Mouse (Mus musculus) embryonic facial prominence, embryonic 15.5 days (tissue): ENCODE data around the gene Fubp3. TPM values are rescaled to one million over a fixed set of nuclear protein-coding genes. Genes with fewer than 3 reads are reported as not detected.
"Not testable (repeated sequence)": the region's sequence is repeated elsewhere in the genome, so short reads cannot be mapped to it uniquely, and the experiment has no call there.

Source experiments
- ATAC-seq: fragments of 200-750 bp; cut with Nextera tagmentation; 2 replicates; pipeline ENCODE4 v1.8.0; 2017; ENCODE audit warnings: low read depth, moderate TSS enrichment; ENCODE audit not compliant: insufficient number of reproducible peaks, low FRiP score, low TSS enrichment
- H3K27ac ChIP-seq: fragments of 300-500 bp; sonication (generic); replicated peaks from 2 replicates; pipeline ENCODE4 v1.5.1; 2015; ENCODE audit warnings: mild to moderate bottlenecking, inconsistent platforms
- H3K27me3 ChIP-seq: fragments of 300-500 bp; sonication (generic); 2 replicates; pipeline ENCODE4 v1.6.1; 2015; ENCODE audit warnings: inconsistent platforms
- H3K36me3 ChIP-seq: fragments of 300-500 bp; sonication (generic); 2 replicates; pipeline ENCODE4 v1.6.1; 2015; ENCODE audit warnings: mild to moderate bottlenecking, inconsistent platforms
- H3K4me1 ChIP-seq: fragments of 300-500 bp; sonication (generic); 2 replicates; pipeline ENCODE4 v1.6.1; 2015; ENCODE audit warnings: inconsistent platforms
- H3K4me2 ChIP-seq: fragments of 300-500 bp; sonication (generic); replicated peaks from 2 replicates; pipeline ENCODE4 v1.6.1; 2015; ENCODE audit warnings: mild to moderate bottlenecking, inconsistent platforms
- H3K4me3 ChIP-seq: fragments of 300-500 bp; sonication (generic); replicated peaks from 2 replicates; pipeline ENCODE4 v1.5.1; 2015; ENCODE audit warnings: mild to moderate bottlenecking, inconsistent platforms
- H3K9ac ChIP-seq: fragments of 300-500 bp; sonication (generic); 2 replicates; pipeline ENCODE4 v1.6.1; 2015; ENCODE audit warnings: inconsistent platforms
- H3K9me3 ChIP-seq: fragments of 300-500 bp; sonication (generic); replicated peaks from 2 replicates; pipeline ENCODE4 v1.6.1; 2016; ENCODE audit warnings: inconsistent platforms
- WGBS: fragments of 180-500 bp; shearing (Covaris S2); methylation state at CpG from one replicate; pipeline ENCODE4 v1.1.7; 2015; 5-methylcytosine and 5-hydroxymethylcytosine counted together
- polyA plus RNA-seq: library from polyadenylated mRNA; unstranded; fragments of >200 nt; fragmentation: Nextera tagmentation; extraction: Ambion mirVana; gene quantifications from 2 replicates; pipeline ENCODE4 v1.2.1, GENCODE M21; 2015

Gene Fubp3
- 74.1 and 83.0 TPM in 2 replicates for polyA plus RNA-seq

- Histone ChIP-seq H3K27ac (peak within 1 kb of the TSS; percentile 92), H3K27me3 (no peaks in the 10 kb centered on the region), H3K9ac (peak within 1 kb of the TSS; percentile 95), H3K4me1 (peaks cover 19% of the 10 kb centered on the region), H3K9me3 (no peaks in the 10 kb centered on the region), H3K4me3 (peak within 1 kb of the TSS; percentile 97), H3K4me2 (peak within 1 kb of the TSS; percentile 91), H3K36me3 (0 out of 2 replicates have a peak, but pooled peaks cover 5% of the 10 kb centered on the region)
- peak; percentile 96 for ATAC-seq
- WGBS = under 1% methylated on average over 51 of the region's 51 CpGs
Observed at GRCm38 (mm10) chr2:31572051-31572914, at the start of gene Fubp3. Gene Fubp3 (plus strand): TSS chr2:31572651.

GRCm38 (mm10) chr2:31524641-31525040 lies 47.8 kb upstream of the Fubp3 start:
- H3K36me3 ChIP-seq = no peaks in the 10 kb centered on the region

GRCm38 (mm10) chr2:31525778-31526177 lies 46.7 kb upstream of the Fubp3 start:
- no peak overlapping the region for H3K4me3 ChIP-seq
- H3K4me2 ChIP-seq = no peak overlapping the region
- WGBS = 26% methylated on average over 10 of the region's 10 CpGs
- no peak for ATAC-seq
- 0 out of 2 replicates have a peak, but pooled peaks cover 3% of the 10 kb centered on the region for H3K27me3 ChIP-seq
- H3K36me3 ChIP-seq = no peaks in the 10 kb centered on the region
- H3K9ac ChIP-seq = no peak overlapping the region
- H3K9me3 ChIP-seq = no peaks in the 10 kb centered on the region
- H3K4me1 ChIP-seq = no peaks in the 10 kb centered on the region
- H3K27ac ChIP-seq = no peak overlapping the region

More at GRCm38 (mm10) chr2:31524641-31525040, 47.8 kb upstream of the Fubp3 start:
- no peak for ATAC-seq
- Histone ChIP-seq H3K27ac (no peak overlapping the region), H3K4me1 (no peaks in the 10 kb centered on the region), H3K4me3 (no peak overlapping the region), H3K4me2 (no peak overlapping the region), H3K27me3 (0 out of 2 replicates have a peak, but pooled peaks cover 3% of the 10 kb centered on the region), H3K9me3 (no peaks in the 10 kb centered on the region), H3K9ac (no peak overlapping the region)
- 64% methylated on average over 5 of the region's 5 CpGs for WGBS

- no peaks in the 10 kb centered on the region for H3K36me3 ChIP-seq
- ATAC-seq = no peak
- H3K4me2 ChIP-seq = no peak overlapping the region
- H3K27ac ChIP-seq = no peak overlapping the region
- H3K27me3 ChIP-seq = no peaks in the 10 kb centered on the region
- no peak overlapping the region for H3K9ac ChIP-seq
- H3K4me3 ChIP-seq = no peak overlapping the region
- 37% methylated on average over 5 of the region's 5 CpGs for WGBS
- no peaks in the 10 kb centered on the region for H3K4me1 ChIP-seq
- H3K9me3 ChIP-seq = no peaks in the 10 kb centered on the region
Observed at GRCm38 (mm10) chr2:31530201-31530600, 42.2 kb upstream of the Fubp3 start.

DNA sequence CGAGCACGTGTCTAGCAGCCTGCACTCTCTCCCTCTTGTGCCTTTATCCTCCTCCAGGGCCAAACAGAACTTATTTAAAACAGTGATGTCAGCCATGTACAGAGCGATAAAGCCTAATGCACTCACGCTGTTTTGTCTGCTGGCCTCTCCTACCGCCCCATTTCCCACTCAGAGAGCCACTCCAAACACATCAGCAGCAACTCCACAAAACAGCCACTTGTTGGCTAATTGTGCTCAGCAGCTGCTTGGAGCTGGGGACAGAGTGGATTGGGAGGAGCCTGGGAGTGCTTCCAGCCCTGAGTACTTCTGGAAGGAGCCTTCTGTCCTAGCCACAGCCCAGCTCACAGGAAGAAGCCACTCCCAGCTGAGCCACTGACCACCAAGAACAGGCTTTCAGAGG lies 35.4 kb upstream of the Fubp3 start:
- H3K27ac ChIP-seq = no peak overlapping the region
- WGBS = 63% methylated on average over 5 of the region's 5 CpGs
- H3K27me3 ChIP-seq = no peaks in the 10 kb centered on the region
- H3K36me3 ChIP-seq = no peaks in the 10 kb centered on the region
- H3K4me2 ChIP-seq = no peak overlapping the region
- H3K9ac ChIP-seq = no peak overlapping the region
- ATAC-seq = no peak; the same call in 1 of the 2 replicates
- H3K4me3 ChIP-seq = no peak overlapping the region
- no peaks in the 10 kb centered on the region for H3K4me1 ChIP-seq
- H3K9me3 ChIP-seq = no peaks in the 10 kb centered on the region

GRCm38 (mm10) chr2:31538745-31539144 lies 33.7 kb upstream of the Fubp3 start:
- ATAC-seq = no peak
- H3K9ac ChIP-seq = no peak overlapping the region
- H3K27me3 ChIP-seq = no peaks in the 10 kb centered on the region
- 52% methylated on average over 5 of the region's 5 CpGs for WGBS
- H3K4me3 ChIP-seq = no peak overlapping the region
- H3K9me3 ChIP-seq = no peaks in the 10 kb centered on the region
- no peaks in the 10 kb centered on the region for H3K4me1 ChIP-seq
- H3K36me3 ChIP-seq = no peaks in the 10 kb centered on the region
- H3K27ac ChIP-seq = no peak overlapping the region
- no peak overlapping the region for H3K4me2 ChIP-seq

GRCm38 (mm10) chr2:31541581-31541980 lies 30.9 kb upstream of the Fubp3 start:
- Histone ChIP-seq H3K27me3 (no peaks in the 10 kb centered on the region), H3K9ac (no peak overlapping the region), H3K9me3 (no peaks in the 10 kb centered on the region), H3K4me3 (no peak overlapping the region), H3K27ac (peak overlapping the region; percentile 61; the same call in 1 of the 2 replicates), H3K4me1 (no peaks in the 10 kb centered on the region), H3K4me2 (no peak overlapping the region), H3K36me3 (no peaks in the 10 kb centered on the region)
- no peak for ATAC-seq
- 77% methylated on average over 5 of the region's 5 CpGs for WGBS

- no peak overlapping the region for H3K9ac ChIP-seq
- no peak overlapping the region for H3K4me3 ChIP-seq
- H3K4me2 ChIP-seq = no peak overlapping the region
- no peak overlapping the region for H3K27ac ChIP-seq
- 30% methylated on average over 11 of the region's 11 CpGs for WGBS
- no peaks in the 10 kb centered on the region for H3K36me3 ChIP-seq
- H3K27me3 ChIP-seq = no peaks in the 10 kb centered on the region
- no peaks in the 10 kb centered on the region for H3K9me3 ChIP-seq
- ATAC-seq = no peak
- peaks cover 5% of the 10 kb centered on the region; the same call in 1 of the 2 replicates for H3K4me1 ChIP-seq
Observed at GRCm38 (mm10) chr2:31547726-31548125, 24.7 kb upstream of the Fubp3 start.

DNA sequence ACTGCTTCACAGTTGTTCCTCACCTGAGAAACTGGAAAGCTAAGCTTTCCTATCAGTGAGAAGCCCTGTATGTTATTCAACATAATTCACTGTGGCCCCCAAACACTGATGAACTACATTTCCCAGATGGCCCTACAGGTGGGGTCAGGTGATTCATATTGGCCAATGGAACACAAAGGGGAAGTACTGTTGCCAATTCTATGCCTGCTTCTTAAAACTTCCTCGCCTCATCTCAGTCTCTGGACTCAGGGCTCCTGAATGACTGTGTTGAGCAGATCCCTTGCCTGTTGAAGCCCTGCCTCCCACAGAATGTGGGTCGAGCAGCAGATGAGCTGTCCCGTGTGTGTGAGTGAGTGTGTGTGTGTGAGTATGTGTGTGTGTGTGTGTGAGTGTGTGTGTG lies 21.9 kb upstream of the Fubp3 start:
- Histone ChIP-seq H3K36me3 (no peaks in the 10 kb centered on the region), H3K9me3 (no peaks in the 10 kb centered on the region)
- 77% methylated on average over 3 of the region's 3 CpGs for WGBS

GRCm38 (mm10) chr2:31551351-31551750 lies 21.1 kb upstream of the Fubp3 start:
- H3K36me3 ChIP-seq, H3K27me3 ChIP-seq, H3K9me3 ChIP-seq, H3K4me1 ChIP-seq, H3K4me3 ChIP-seq, ATAC-seq, H3K4me2 ChIP-seq, H3K9ac ChIP-seq, H3K27ac ChIP-seq: not testable (repeated sequence)
- WGBS = 83% methylated on average over 3 of the region's 3 CpGs

More for the DNA sequence above, 21.9 kb upstream of the Fubp3 start:
- Histone ChIP-seq H3K4me2 (no peak overlapping the region), H3K4me3 (no peak overlapping the region), H3K9ac (no peak overlapping the region), H3K4me1 (peaks cover 5% of the 10 kb centered on the region; the same call in 1 of the 2 replicates), H3K27ac (no peak overlapping the region), H3K27me3 (no peaks in the 10 kb centered on the region)
- no peak for ATAC-seq

- H3K27me3 ChIP-seq = no peaks in the 10 kb centered on the region
- H3K4me1 ChIP-seq = peaks cover 5% of the 10 kb centered on the region; the same call in 1 of the 2 replicates
- no peak overlapping the region for H3K4me2 ChIP-seq
- H3K9me3 ChIP-seq = no peaks in the 10 kb centered on the region
- H3K27ac ChIP-seq = no peak overlapping the region
- H3K9ac ChIP-seq = no peak overlapping the region
- WGBS = 89% methylated on average over 10 of the region's 10 CpGs
- no peaks in the 10 kb centered on the region for H3K36me3 ChIP-seq
- ATAC-seq = no peak
- no peak overlapping the region for H3K4me3 ChIP-seq
Observed at GRCm38 (mm10) chr2:31551971-31552370, 20.5 kb upstream of the Fubp3 start.
